Mouse (Mus musculus) layer of hippocampus, adult 11-12 months (tissue): ENCODE data around the gene Prph2.

Source experiments
- DNase-seq: peaks from one replicate; pipeline ENCODE4 v3.0.0; 2022; ENCODE audit warnings: low spot score

The Prph2 gene

DNA sequence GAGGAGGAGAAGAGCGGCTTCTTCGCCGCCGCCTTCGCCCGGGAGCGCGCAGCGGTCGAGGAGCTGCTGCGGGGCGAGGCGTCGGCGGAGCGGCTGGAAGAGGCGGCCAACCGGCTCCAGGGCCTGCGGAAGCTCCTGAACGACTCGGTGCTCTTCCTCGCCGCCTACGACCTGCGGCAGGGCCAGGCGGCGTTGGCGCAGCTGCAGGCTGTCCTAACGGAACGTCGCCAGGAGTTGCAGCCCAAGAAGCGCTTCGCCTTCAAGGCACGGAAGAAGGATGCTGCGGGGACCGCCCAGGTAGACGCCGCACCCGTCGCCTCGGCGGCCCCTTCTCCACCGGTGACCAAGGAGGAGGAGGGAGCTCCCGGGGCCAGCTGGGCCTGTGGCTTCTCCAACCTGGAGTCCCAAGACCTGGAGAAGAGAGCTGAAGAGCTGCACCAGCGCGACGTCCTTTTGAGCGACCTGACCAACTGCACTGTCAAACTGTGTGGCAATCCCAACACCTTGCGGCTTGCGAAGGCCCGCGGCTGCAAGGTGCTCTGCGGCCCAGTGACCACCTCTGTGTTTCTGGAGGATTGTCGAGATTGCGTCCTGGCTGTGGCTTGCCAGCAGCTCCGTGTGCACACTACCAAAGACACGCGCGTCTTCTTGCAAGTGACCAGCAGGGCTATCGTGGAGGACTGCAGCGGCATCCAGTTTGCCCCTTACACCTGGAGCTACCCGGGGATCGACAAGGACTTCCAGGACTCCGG is 19.2 kb upstream of the Prph2 start:
- peak; percentile 49 for DNase-seq

DNA sequence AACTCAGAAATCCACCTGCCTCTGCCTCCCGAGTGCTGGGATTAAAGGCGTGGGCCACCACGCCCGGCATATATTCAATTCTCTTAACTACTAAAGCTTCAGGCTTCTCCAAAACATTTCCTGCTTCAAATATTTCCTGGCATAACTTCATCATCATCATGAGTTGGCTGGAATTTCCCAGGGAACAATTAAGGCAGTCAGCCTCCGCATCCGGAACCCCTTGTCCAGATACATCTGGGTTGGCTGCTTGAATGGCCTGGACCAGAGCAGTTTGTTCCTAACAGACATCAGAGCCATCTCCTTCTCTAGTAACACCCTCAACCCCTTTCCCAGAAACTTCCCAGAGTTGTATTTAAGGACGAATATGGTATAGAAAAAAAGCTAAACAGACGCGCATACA is 14.8 kb upstream of the Prph2 start:
- no peak for DNase-seq

DNA sequence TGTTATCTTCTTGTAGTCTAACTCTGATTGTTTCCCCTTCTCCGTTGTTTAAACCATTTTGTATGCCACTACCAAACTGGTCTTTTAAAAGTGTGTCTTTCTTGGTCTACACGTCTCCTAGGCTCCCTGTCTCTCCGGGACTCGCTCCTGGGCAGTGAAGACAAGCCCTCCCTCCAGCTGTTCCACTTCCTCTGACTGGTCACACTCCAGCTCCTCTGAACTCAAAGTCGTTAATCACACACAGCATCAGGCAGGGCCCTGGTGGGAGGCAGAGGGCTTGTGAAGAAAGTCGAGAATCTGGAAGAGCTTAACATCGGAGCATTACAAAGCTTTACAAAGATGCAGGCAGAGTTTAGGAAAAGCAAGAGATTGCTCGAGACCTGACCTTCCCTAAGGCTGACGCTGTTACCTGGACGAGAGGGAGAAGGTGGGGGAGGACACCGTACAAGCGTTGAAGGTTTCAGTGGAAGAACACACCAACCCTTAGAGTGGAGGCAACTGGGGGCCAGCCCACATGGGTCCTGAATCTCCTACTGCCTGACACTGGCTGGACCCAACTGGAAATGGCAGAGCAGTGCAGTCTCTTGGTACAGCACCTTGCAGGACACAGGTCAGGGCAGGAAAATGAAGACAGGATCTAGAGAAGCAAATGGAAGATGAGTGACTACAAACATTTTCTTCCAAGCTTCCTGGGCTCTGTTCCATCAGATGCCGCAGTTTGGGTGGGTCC is 12.9 kb upstream of the Prph2 start:
- DNase-seq, result no peak

DNA sequence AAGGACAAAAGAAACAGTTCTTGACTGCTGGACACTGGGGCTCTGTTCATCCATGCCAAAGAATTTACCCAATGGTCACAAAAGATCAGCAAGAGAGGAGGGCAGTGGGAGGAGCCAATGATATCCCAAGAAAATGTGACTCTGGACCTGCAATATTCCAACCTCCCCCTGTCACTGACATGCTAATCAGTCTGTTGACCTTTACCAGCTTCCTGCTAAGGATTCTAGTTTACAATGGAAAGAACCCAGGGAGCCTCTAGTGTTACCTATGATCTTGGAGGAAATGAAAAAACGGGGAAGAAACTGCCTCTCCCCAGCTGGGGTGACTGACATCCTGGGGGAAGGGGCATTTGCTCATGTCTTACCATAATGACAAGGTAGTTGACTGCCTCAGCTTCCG is 9.3 kb upstream of the Prph2 start:
- no peak for DNase-seq

DNA sequence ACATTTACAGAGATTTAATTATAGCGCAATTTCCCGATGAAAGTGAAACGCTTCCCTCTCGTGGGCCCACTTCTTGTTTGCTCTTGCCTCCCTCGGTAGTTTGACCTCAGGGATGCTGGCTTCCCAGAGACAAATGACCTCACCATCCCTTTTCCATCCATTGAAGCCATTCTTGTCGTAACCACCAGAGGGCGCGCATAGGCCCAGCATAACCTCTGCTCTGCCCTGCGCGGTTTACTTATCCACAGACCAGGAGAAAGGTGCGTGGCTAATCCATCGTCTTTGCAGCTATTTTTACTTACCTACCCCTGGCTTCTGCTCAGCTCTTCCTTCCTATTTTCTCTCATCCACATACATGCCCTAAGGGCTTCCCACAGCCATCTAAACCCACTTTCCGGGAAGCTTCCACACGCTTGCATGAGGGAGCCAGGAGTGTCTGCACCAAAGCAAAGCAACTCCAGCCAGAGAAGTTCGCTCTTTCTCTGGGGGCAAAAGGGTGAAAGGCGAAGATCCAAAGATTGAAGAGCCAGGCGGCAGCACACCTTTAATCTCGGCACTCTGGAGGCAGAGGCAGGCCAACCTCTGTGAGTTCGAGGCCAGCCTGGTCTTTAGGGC is 6.3 kb upstream of the Prph2 start:
- DNase-seq, result peak; percentile 80

DNA sequence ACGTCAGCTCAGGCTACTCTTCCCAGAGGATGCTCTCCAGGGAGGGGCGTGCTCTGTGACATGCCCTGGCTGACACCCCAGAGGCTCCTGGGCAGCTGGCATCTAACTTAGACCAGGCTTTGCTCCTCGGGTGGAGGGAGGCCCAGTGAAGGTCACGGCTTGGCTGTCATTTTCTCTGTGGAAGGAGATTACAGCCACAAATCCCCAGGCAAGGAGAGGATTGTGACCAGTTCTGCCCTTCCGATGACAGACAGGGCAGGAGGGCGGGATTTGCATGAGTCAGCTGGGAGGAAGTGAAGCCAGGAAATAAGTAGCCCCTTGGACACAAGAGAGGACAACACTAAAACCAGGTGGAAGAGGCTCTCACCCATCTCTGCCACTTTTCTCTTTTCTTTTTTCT is 2.1 kb downstream of the Prph2 start:
- no peak for DNase-seq

DNA sequence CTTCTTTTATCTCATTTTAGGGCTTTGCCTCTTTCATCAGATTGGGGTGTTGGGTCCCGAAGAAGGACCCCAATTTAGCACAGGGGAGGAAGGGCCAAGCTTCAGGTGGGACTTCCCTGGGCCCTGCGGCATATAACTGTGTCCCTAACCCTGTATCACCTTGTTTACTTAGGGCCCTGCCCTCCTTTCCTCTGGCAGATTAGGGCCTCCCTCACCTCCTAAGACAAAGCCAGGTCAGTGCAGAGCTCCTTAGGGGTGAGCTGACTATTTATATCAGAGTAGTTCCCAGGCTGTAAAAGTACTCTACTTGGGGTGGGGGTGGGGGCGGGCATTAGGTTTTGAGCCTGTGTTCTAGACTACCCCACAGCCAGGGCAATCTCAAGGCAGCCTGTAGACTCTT is 4.9 kb downstream of the Prph2 start:
- DNase-seq, result no peak

DNA sequence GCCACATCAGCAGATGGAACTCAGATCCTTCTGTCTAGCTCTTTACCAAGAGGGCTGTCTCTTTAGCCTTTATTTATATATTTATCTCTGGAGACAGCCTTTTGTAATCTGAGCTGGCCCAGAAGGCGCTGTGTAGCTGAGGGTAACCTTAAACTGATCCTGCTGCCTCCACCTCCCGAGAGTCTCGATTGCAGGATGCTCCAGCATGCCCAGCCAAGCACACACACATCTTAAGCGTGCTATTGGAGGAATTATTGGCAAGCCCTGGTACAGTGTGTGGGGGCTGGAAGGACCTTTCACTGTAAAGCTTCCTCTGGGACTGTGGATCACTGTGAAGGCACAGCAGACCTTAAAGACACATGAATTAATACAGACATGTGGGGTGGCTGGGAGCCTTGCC is 8.7 kb downstream of the Prph2 start:
- DNase-seq, result no peak

DNA sequence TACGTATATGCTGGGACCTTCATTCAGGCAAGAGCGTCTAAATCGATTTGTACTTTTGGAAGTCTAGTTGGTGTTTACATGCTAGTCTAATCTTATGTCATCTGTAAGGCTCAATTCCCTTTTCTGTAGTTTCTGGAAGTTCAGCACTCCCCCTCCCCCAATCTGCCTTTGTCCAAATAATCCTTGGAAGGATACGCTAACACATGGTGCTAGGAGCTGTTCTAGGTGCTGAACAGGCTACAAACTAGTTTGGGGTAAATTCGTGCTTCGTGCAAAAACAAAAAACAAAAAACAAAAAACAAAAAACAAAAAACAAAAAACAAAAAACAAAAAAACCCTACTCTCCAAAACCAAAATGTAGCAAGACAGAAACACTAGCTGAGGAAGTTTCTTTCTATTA is 10.6 kb downstream of the Prph2 start:
- DNase-seq, result no peak

DNA sequence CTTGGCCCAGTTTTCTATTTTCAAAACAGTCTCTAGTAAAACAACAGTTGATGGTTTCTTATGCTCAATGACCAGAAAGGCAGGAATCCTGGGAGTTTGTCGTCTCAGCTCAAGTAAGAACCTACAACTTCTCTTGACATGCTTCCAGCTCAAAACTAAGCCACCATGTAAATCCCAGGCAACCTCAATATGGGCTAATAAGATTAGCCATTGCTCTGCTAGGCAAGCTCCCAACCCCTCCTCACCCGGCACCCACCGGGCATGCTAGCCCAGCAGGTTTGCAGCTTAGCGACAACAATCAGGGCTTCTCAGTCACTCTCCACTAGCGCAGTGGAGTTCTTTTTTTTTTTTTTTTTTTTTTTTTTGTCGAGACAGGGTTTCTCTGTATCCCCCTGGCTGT is 15.9 kb downstream of the Prph2 start:
- no peak for DNase-seq

DNA sequence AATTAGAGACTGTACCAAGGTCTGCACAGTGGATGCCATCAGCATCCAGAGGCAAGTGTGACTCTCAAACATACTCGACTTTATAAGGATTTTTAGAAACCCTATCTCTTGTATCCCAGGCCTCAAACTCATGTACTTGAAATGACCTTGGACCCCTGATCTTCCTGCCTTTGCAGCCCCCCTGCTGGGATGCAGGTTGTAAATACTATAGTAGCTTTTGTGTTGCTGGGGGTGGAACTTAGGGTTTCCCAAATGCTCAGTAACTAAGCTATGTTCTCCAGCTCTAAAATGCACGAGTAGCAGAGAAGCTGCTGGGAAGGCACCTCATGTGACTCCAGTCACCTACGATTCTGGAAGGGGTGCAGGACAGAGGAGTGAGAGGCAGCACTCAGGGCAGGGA is 16.7 kb downstream of the Prph2 start:
- DNase-seq, result no peak

DNA sequence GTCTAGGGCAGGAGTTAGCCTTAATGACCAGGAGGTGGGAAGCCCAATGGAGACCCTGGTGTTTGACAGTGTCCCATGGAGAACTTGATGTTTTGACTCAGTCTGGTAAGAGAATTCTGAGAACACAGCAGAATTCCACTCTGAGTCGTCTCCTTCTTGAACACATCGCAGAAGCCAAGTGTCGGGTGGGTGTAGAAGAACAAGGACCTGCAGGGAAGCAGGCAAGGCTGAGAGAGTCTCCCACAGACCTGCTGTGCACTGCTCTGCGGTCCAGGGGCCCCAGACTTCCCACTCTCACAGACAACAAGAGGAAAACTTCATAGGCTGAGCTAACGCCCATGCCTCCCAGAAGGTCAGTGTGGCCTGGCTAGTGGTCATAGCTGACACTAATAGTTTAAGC is 17.5 kb downstream of the Prph2 start:
- no peak for DNase-seq

DNA sequence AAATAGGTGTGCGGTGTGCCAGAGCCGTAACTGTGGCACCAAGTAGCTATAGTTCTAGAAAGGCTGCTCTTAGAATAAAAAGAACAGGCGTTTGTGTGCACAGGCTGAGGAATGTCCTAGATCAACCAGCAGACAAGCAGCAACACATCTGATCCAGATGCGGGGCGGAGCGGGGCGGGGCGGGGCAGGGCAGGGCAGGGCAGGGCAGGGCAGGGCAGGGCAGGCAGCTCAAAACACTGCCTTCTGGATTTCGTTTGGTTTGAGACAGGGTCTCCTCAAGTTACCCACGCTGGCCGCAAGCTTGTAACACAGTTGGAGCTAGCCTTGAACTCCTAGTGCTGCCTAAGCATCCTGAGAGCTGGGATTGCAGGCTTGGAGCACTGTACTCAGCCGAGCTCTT is 19.0 kb downstream of the Prph2 start:
- DNase-seq, result no peak

DNA sequence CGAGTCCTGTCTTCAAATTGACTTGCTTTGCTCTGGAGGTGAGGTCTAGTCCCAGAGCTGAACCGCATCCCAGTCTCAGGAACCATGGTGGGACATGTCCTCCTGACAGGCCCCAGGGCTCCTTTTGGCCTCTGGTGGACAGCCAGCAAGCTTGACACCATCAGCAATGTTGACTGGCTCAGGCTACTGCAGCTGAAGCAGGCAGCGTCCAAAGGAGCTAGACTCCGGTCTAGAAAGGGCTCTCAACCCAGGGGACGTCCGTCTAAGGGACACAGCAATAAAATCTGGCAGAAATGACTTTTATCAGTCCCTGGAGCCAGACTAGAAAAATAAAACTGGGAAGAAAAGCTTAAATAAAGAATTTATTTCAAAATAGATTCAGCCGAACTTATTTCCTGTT is 19.6 kb downstream of the Prph2 start:
- DNase-seq, result no peak

DNA sequence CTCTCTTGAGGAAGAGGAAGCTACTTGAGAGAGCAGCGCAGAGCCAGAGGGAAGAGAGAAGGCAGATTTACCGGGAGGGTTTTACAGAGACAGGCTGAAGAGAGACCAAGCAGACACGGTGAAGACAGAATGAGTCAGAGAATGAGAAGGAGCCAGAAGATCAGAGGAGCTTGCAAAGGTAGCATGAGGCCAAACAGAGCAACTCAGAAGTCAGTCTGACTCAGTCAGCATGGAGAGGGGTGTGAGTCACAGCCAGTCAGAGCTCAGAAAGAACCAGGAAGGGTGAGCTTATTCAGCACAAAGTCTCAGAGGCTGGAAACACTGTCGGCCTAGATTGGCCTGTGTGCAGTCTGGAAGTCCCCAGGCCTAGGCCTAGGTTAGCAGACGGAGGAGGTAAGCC is 22.7 kb downstream of the Prph2 start:
- no peak for DNase-seq

DNA sequence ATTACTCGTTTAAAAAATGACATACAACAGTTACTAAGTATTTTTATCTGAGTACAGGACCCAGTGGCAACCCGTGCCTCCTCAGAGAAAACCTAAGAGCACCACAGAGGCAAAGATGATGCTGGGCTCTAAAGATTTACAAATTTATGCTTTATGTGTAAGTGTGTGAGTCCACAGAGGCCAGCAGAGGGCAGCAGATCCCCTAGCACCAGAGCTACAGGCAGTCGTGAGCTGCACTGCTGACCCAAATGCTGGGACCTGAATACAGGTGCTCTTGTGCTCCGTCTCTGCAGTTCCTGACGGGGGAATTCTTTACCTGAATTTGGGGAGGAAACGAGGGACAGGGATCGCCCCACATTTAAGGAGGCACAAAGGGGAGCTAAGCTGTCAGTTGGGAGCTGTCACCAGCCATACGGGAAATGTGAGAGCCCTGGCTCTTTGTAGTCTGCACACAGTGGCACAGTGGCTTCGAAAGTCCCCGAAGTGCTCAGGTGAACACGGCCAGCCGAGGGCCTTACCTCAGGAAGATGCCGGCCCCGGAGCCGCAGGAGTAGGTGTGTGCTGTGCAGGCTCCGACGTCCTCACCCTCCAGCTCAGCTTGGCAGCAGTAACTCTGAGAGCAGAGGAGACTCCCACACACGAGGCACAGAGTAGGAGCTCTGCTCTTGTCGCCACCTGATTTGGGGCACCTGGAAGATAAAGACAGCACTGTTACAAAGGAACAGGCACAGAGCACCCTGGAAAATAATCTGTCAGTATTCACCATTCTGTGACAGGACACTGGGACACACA is 23.5 kb downstream of the Prph2 start:
- DNase-seq, result peak; percentile 53

DNA sequence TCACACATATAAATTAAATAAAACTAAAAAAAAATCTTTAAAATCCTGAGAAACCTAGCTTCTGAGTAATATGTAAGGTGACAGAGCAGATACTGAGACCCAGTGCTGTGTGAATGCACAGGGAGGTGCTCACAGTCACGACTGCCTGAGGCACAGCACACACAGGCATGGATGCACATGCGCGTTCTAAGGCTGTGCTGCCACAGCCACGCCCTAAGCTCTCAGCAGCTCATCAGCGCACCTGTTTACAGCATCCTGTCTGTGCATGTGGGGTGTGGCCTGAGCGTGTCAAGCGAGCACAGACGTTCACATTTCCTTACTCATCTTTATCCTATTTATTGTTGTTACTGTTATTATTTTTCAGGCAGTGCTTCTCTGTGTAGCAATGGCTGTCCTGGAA is 30.2 kb downstream of the Prph2 start:
- DNase-seq, result no peak

DNA sequence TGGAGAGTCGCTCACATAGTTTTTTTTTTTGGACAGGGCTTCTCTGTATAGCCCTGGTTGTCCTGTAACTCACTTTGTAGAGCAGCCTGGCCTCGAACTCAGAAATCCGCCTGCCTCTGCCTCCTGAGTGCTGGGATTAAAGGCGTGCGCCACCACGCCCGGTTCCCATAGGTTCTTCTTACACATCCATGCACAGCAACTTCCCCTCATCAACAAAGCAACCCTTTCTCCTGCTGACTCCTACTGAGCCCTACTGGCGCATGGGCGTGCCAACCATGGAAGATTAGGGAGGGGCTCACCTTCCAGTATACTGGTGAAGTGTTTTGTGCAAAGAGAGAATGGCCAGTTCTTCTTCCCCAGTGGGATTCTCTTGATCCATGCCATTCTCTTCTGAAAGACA is 32.2 kb downstream of the Prph2 start:
- no peak for DNase-seq

DNA sequence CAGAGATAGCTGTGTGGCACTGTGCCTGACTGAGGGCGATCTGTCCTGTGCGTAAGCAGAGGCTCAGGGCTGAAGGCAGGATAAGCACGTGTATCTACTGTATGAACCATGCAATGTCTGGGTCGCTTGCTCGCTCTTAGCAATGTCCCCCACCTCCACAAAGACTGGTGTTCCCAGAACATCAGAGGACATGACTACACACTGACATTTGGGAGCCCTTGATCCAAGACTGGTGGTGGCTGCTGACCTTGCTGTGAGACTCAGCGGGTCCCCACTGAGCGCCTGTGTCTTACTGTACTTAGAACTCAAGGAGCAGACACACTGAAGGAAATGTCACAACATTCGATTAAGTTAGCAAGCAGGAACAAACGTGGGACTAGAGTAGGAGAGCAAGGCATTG is 36.0 kb downstream of the Prph2 start:
- DNase-seq, result no peak

DNA sequence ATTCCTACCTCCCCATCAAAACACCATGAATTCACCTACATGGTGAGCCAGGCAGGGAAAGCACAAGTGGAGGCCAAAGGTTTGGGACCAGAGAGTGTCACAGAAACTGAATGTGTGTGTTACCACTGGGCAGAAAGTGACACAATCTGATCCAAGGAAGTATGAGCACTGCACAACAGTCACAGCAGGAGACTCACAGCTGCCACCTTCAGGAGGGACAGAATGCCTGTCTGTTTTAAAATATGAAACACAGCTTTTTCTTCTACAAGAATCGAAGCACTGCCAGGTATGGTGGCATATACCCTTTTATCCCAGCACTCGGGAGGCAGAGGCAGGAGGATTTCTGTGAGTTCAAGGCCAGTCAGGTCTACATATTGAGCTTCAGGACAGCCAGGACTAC is 47.8 kb downstream of the Prph2 start:
- no peak for DNase-seq

DNA sequence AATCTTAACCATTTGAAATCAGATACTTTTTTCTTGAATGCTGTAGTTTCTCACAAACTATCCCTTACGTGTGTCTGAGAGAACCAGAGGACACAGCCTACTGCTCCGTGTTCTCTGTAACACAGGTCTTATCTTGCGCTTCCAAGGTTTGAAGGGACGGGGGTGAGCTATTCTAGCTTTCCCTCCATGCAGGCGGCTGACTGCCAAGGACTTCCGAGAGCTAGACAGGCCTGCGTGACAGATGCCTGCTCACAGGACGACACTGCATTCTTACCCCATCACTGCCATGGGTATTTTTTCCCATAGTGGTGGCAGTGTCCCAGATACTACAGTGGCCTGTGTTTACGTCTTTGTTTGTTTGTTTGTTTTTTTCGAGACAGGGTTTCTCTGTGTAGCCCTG is 50.0 kb downstream of the Prph2 start:
- DNase-seq, result no peak

DNA sequence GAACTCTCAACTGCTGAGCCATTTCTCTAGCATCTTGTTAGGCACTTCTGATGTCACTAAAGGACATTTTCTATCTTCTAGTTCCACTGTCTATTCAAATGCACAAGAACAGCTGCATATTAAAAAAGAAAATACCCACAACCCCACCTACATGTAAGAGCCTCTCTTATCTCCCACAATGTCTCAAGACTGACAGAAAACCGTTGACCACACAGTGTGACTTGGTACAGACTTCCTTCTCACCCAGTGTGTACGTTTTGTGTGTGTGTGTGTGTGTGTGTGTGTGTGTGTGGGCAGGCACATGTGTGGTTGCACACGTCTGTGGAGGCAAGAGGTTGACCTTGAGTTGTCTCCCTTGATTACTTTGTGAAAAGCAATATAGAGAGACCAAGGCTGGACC is 51.9 kb downstream of the Prph2 start:
- DNase-seq, result no peak

DNA sequence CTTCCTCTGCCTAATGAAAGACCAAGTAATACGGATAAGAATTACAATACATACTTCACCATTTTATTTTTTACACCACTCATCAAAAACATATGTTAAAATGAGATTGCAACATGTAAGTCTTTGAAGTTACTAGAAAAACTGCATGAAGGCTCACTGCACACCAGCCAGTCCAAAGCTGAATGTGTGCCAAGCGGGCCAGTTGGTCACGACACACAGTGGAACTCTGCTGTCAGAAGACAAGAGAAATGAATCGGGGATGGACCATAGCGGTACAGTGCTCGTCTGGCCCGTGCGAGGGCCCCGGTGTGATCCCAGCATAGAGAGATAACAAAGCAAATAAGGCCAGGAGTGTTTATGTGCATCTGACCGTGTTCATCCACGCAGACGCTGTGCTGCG is 52.9 kb downstream of the Prph2 start:
- DNase-seq, result no peak
